ENCODE assay signal across 19 mouse cellular contexts in genomic region chr10:40526301-40526761, GRCm38 (mm10). TPM values are rescaled to one million over a fixed set of nuclear protein-coding genes. Genes with fewer than 3 reads are reported as not detected.
DNase-seq lines count a peak whose midpoint lies in the region; ATAC-seq and TF ChIP-seq lines count a peak whose summit lies in the region.
"Had no signal": no experiment of that assay in that cellular context is flagged by ENCODE, and none has a peak within 500 bp of the region (broad histone marks: within the 10 kb centered on the region; RNA-seq: fewer than 3 reads in every experiment).

No protein-coding gene starts in this region.

- peak; percentile 49 for ATAC-seq in megakaryocyte progenitor cell, adult 5-6 weeks (replicated peaks; ENCODE audit: poor library complexity)

- TF ChIP-seq CTCF in layer of hippocampus, adult 2 months (conservative IDR thresholded peaks at IDR 0.05), result no peak
- TF ChIP-seq CTCF in MEL (IDR thresholded peaks at IDR 0.05 in 2 of 3, conservative IDR thresholded peaks at IDR 0.05 in 1 of 3; ENCODE audit: control insufficient read depth in 1 of 3, insufficient read depth in 1 of 3, low read depth in 2 of 3, low read length in 3 of 3, poor library complexity in 1 of 3, severe bottlenecking in 1 of 3), result no peak
- no peak for TF ChIP-seq CTCF in bone marrow macrophage, adult 2 months (IDR thresholded peaks at IDR 0.05; ENCODE audit: low read depth, low read length)

- peaks cover 0 to 10% of the 10 kb centered on the region in 2 experiments; a peak in 2 of 4 replicates for H3K36me3 ChIP-seq in MEL (ENCODE audit: control insufficient read depth in 1 of 2, insufficient read depth in 2 of 2, low read length in 2 of 2)
- H3K36me3 ChIP-seq in limb, embryonic 10.5 days, result no peaks in the 10 kb centered on the region
- H3K36me3 ChIP-seq: limb, embryonic 15.5 days; neural tube, embryonic 12.5 days had no signal

- 87% methylated on average over 8 of the region's 8 CpGs for WGBS in limb, embryonic 10.5 days

- no peaks in the 10 kb centered on the region for H3K9me3 ChIP-seq in MEL (replicated peaks; ENCODE audit: insufficient read depth, low read length)
- no peaks in the 10 kb centered on the region for H3K9me3 ChIP-seq in limb, embryonic 10.5 days (replicated peaks)
- H3K9me3 ChIP-seq: limb, embryonic 15.5 days; neural tube, embryonic 12.5 days had no signal

- TF ChIP-seq POLR2A in MEL (IDR thresholded peaks at IDR 0.05; ENCODE audit: control insufficient read depth in 1 of 2, insufficient read depth in 1 of 2, low read depth in 1 of 2, low read length in 2 of 2, poor library complexity in 1 of 2), result no peak
- no peak for TF ChIP-seq POLR2A in bone marrow macrophage, adult 2 months (IDR thresholded peaks at IDR 0.05; ENCODE audit: borderline replicate concordance, low read depth, low read length)

- H3K79me2 ChIP-seq in MEL (ENCODE audit: control insufficient read depth, insufficient read depth, low read length, poor library complexity), result no peaks in the 10 kb centered on the region

- H3K4me1 ChIP-seq in MEL (ENCODE audit: control insufficient read depth in 1 of 2, insufficient read depth in 2 of 2, low read length in 2 of 2), result peaks cover 4 to 20% of the 10 kb centered on the region in 2 experiments; a peak in 3 of 4 replicates
- peaks cover 50% of the 10 kb centered on the region for H3K4me1 ChIP-seq in bone marrow macrophage, adult 2 months (ENCODE audit: control insufficient read depth, insufficient read depth, low read length)
- peaks cover 31% of the 10 kb centered on the region for H3K4me1 ChIP-seq in limb, embryonic 10.5 days

- no peak for TF ChIP-seq RAD21 in MEL (IDR thresholded peaks at IDR 0.05; ENCODE audit: low read depth, low read length)

- TF ChIP-seq EP300 in MEL (IDR thresholded peaks at IDR 0.05; ENCODE audit: low read depth in 1 of 2, low read length in 2 of 2), result peak; percentile 50 to 65

- H3K9ac ChIP-seq in MEL (ENCODE audit: control insufficient read depth, low read depth, low read length, poor library complexity, severe bottlenecking), result peak overlapping the region; percentile 48
- H3K9ac ChIP-seq: limb, embryonic 15.5 days; neural tube, embryonic 12.5 days had no signal

- H3K27me3 ChIP-seq in MEL (ENCODE audit: control insufficient read depth in 1 of 2, insufficient read depth in 2 of 2, low read length in 2 of 2), result no peaks in the 10 kb centered on the region; a peak in 1 of 4 replicates
- no peaks in the 10 kb centered on the region for H3K27me3 ChIP-seq in limb, embryonic 10.5 days (ENCODE audit: low read depth, poor library complexity, severe bottlenecking)
- H3K27me3 ChIP-seq: limb, embryonic 15.5 days; neural tube, embryonic 12.5 days had no signal

- peak overlapping the region; percentile 37 for H3K27ac ChIP-seq in layer of hippocampus, adult 2 months
- H3K27ac ChIP-seq in MEL (ENCODE audit: control insufficient read depth, low read depth, low read length), result peak overlapping the region; percentile 77
- peak overlapping the region; percentile 68 for H3K27ac ChIP-seq in bone marrow macrophage, adult 2 months (ENCODE audit: insufficient read depth, low read depth, low read length)
- no peak overlapping the region for H3K27ac ChIP-seq in limb, embryonic 10.5 days
- H3K27ac ChIP-seq: limb, embryonic 15.5 days; neural tube, embryonic 12.5 days had no signal

- H3K4me3 ChIP-seq in layer of hippocampus, adult 2 months, result no peak overlapping the region
- H3K4me3 ChIP-seq in MEL (ENCODE audit: control insufficient read depth in 1 of 2, insufficient read depth in 1 of 2, low read depth in 2 of 2, low read length in 2 of 2), result peak overlapping the region; percentile 49 to 57
- no peak overlapping the region for H3K4me3 ChIP-seq in bone marrow macrophage, adult 2 months (ENCODE audit: insufficient read depth, low read length)
- no peak overlapping the region for H3K4me3 ChIP-seq in limb, embryonic 10.5 days
- H3K4me3 ChIP-seq: limb, embryonic 15.5 days; neural tube, embryonic 12.5 days had no signal

- no peak for DNase-seq in layer of hippocampus, adult 2 months (ENCODE audit: low spot score in 2 of 2)
- no peak for DNase-seq in layer of hippocampus, postnatal 36 days
- DNase-seq in MEL (ENCODE audit: low read depth, low spot score), result peak; percentile 68
- DNase-seq in limb, embryonic 10.5 days (ENCODE audit: low spot score), result no peak
- DNase-seq in urinary bladder, postnatal 25 days (ENCODE audit: low spot score), result no peak
- DNase-seq: adrenal gland, adult 8-10 months; cerebellum, postnatal 36 days; heart, postnatal 4 days; kidney, adult 18-20 months; lung, postnatal 4 days; right cerebral cortex, adult 18-20 months; thymus, postnatal 25 days had no signal

TF ChIP-seq in MEL, 35 proteins besides CTCF, POLR2A, EP300 and RAD21:
- peak; percentile 26; the same call in 1 of the 2 replicates for TF ChIP-seq MXI1 (IDR thresholded peaks at IDR 0.05; ENCODE audit: low read depth, low read length)
- TF ChIP-seq HCFC1 (IDR thresholded peaks at IDR 0.05; ENCODE audit: low read depth, low read length), result no peak
- no peak for TF ChIP-seq USF2 (IDR thresholded peaks at IDR 0.05; ENCODE audit: borderline replicate concordance in 1 of 2, insufficient read depth in 1 of 2, low read depth in 1 of 2, low read length in 2 of 2)
- TF ChIP-seq MYC (IDR thresholded peaks at IDR 0.05; ENCODE audit: low read depth, low read length), result 0 out of 2 replicates have a peak, but pooled peaks have one; percentile 18
- no peak for TF ChIP-seq UBTF (IDR thresholded peaks at IDR 0.05; ENCODE audit: borderline replicate concordance, insufficient read depth, low read depth, low read length)
- no peak for TF ChIP-seq KAT2A (conservative IDR thresholded peaks at IDR 0.05; ENCODE audit: low read depth, low read length)
- TF ChIP-seq RCOR1 (IDR thresholded peaks at IDR 0.05; ENCODE audit: low read depth, low read length), result peak; percentile 87
- TF ChIP-seq GATA1 (IDR thresholded peaks at IDR 0.05; ENCODE audit: low read depth, low read length), result peak; percentile 61; the same call in 1 of the 2 replicates
- TF ChIP-seq USF1 (IDR thresholded peaks at IDR 0.05; ENCODE audit: low read depth, low read length), result peak; percentile 74; the same call in 1 of the 2 replicates
- no peak for TF ChIP-seq E2F4 (IDR thresholded peaks at IDR 0.05; ENCODE audit: borderline replicate concordance, low read depth, low read length)
- peak; percentile 48; the same call in 1 of the 2 replicates for TF ChIP-seq TCF12 (IDR thresholded peaks at IDR 0.05; ENCODE audit: low read depth, low read length)
- TF ChIP-seq ETS1 (IDR thresholded peaks at IDR 0.05; ENCODE audit: low read depth, low read length), result peak; percentile 34; the same call in 1 of the 2 replicates
TF ChIP-seq in MEL: peak in this region for 7.

RNA-seq across cellular contexts. Expression of gene Slc22a16, which starts 43.8 kb away (rescaled TPM):
- not detected for total RNA-seq in layer of hippocampus, adult 2 months (2021)
- not detected for total RNA-seq in layer of hippocampus, postnatal 36 days (2021)
- not detected in 2 replicates for total RNA-seq in MEL (2012; rRNA removed)
- not detected for polyA plus RNA-seq in MEL (2012; ENCODE audit: insufficient read depth in 1 of 2, insufficient read length in 2 of 2, low read depth in 1 of 2, low replicate concordance in 2 of 2, missing spikeins in 1 of 2)
- polyA plus RNA-seq in bone marrow macrophage, adult 2 months (2012; ENCODE audit: insufficient read depth, insufficient read length, missing spikeins), result not detected in 2 replicates
- total RNA-seq in megakaryocyte progenitor cell, adult 5-6 weeks (2015), result not detected in 2 replicates
- total RNA-seq in megakaryocyte progenitor cell, adult 5-6 weeks (2017), result not detected in 2 replicates
- not detected in 2 replicates for polyA plus RNA-seq in limb, embryonic 10.5 days (2016; fragmentation: Nextera tagmentation; extraction: Ambion mirVana)
- total RNA-seq: adrenal gland, adult 8-10 months; heart, adult 8-10 months; heart, postnatal 4 days; left cerebral cortex, adult 8-10 months had no signal
- polyA plus RNA-seq: large intestine, adult 2 months; limb, embryonic 15.5 days; neural tube, embryonic 12.5 days had no signal

Comparison
In these comparisons a context has a peak if more than half of its experiments do, and no peak if none do; other contexts are left out.
1. H3K4me3 ChIP-seq: peak in MEL (2 of 2); none in layer of hippocampus, adult 2 months (single experiment), bone marrow macrophage, adult 2 months (single experiment) and limb, embryonic 10.5 days (single experiment).